Mouse (Mus musculus): ENCODE results near the gene Tubgcp2.

- TF ChIP-seq POLR2A (IDR thresholded peaks at IDR 0.05; ENCODE audit: extremely low read depth, insufficient read depth, low read length) (no peak), CTCF (IDR thresholded peaks at IDR 0.05; ENCODE audit: extremely low read depth, insufficient read depth, low read length) (no peak)
These were observed 62.2 kb downstream of the Tubgcp2 start for GRCm38 (mm10) chr7:139974307-139974706.

Data from cortical plate, adult 2 months (tissue).